Mouse (Mus musculus) hindbrain, embryonic 10.5 days (tissue): Measurements from ENCODE around the gene Kpna6. TPM values are rescaled to one million over a fixed set of nuclear protein-coding genes. Genes with fewer than 3 reads are reported as not detected.
A peak's percentile ranks its signal among the peaks of the same experiment; 100 is the strongest.

Source experiments
- DNase-seq: peaks from one replicate; pipeline ENCODE4 v3.0.0-alpha.2; 2017; ENCODE audit warnings: low spot score
- H3K27ac ChIP-seq: fragments of 300-500 bp; sonication (generic); 2 replicates; pipeline ENCODE4 v1.5.1; 2016; ENCODE audit warnings: mild to moderate bottlenecking, moderate library complexity
- H3K27me3 ChIP-seq: fragments of 300-500 bp; sonication (generic); 2 replicates; pipeline ENCODE4 v1.6.1; 2016; ENCODE audit warnings: mild to moderate bottlenecking; ENCODE audit not compliant: poor library complexity, insufficient read depth, severe bottlenecking
- H3K36me3 ChIP-seq: fragments of 300-500 bp; sonication (generic); 2 replicates; pipeline ENCODE4 v1.6.1; 2016; ENCODE audit warnings: mild to moderate bottlenecking, moderate library complexity
- H3K4me1 ChIP-seq: fragments of 300-500 bp; sonication (generic); replicated peaks from 2 replicates; pipeline ENCODE4 v1.6.1; 2016; ENCODE audit warnings: mild to moderate bottlenecking
- H3K4me3 ChIP-seq: fragments of 300-500 bp; sonication (generic); 2 replicates; pipeline ENCODE4 v1.5.1; 2016; ENCODE audit warnings: mild to moderate bottlenecking, moderate library complexity
- H3K9me3 ChIP-seq: fragments of 300-500 bp; sonication (generic); 2 replicates; pipeline ENCODE4 v1.6.1; 2016; ENCODE audit warnings: mild to moderate bottlenecking, moderate library complexity
- WGBS: fragments of 180-500 bp; shearing (Covaris S2); methylation state at CpG from one replicate; pipeline ENCODE4 v1.1.7; 2016; 5-methylcytosine and 5-hydroxymethylcytosine counted together
- polyA plus RNA-seq: library from polyadenylated mRNA; unstranded; fragments of >200 nt; fragmentation: Nextera tagmentation; extraction: Ambion mirVana; gene quantifications from 2 replicates; pipeline ENCODE4 v1.2.1, GENCODE M21; 2016

The Kpna6 gene
- polyA plus RNA-seq, 1 experiment from 2014 or later, result 16.4 TPM

GRCm38 (mm10) chr4:129621283-129621841, 51.2 kb downstream of the Kpna6 start:
- DNase-seq, result no peak
- Histone ChIP-seq H3K27ac (no peak overlapping the region), H3K36me3 (peaks cover 30% of the 10 kb centered on the region), H3K27me3 (no peaks in the 10 kb centered on the region), H3K4me3 (0 out of 2 replicates have a peak overlapping the region, but pooled peaks have one; percentile 6), H3K4me1 (peaks cover 59% of the 10 kb centered on the region), H3K9me3 (no peaks in the 10 kb centered on the region)
- 80% methylated on average over 8 of the region's 8 CpGs for WGBS

GRCm38 (mm10) chr4:129620419-129621282, 51.9 kb downstream of the Kpna6 start:
- Histone ChIP-seq H3K27ac (no peak overlapping the region), H3K4me1 (peaks cover 57% of the 10 kb centered on the region), H3K27me3 (no peaks in the 10 kb centered on the region), H3K4me3 (no peak overlapping the region), H3K36me3 (peaks cover 30% of the 10 kb centered on the region), H3K9me3 (no peaks in the 10 kb centered on the region)
- no peak for DNase-seq
- 93% methylated on average over 11 of the region's 11 CpGs for WGBS

- Histone ChIP-seq H3K9me3 (no peaks in the 10 kb centered on the region), H3K4me3 (peak within 1 kb of the TSS; percentile 68), H3K27me3 (no peaks in the 10 kb centered on the region), H3K27ac (peak within 1 kb of the TSS; percentile 91), H3K4me1 (peaks cover 41% of the 10 kb centered on the region), H3K36me3 (peaks cover 32% of the 10 kb centered on the region)
- DNase-seq, result peak; percentile 92
- WGBS, result 5% methylated on average over 44 of the region's 44 CpGs
These were observed 53.5 kb downstream of the Kpna6 start, which contains the start of gene Iqcc for GRCm38 (mm10) chr4:129618786-129619691. Gene Iqcc (minus strand): TSS chr4:129619099.

- peak overlapping the region; percentile 91 for H3K27ac ChIP-seq
- WGBS, result 96% methylated on average over 5 of the region's 5 CpGs
- peak overlapping the region; percentile 68 for H3K4me3 ChIP-seq
- peaks cover 31% of the 10 kb centered on the region for H3K4me1 ChIP-seq
- H3K27me3 ChIP-seq, result no peaks in the 10 kb centered on the region
- no peak for DNase-seq
- peaks cover 32% of the 10 kb centered on the region for H3K36me3 ChIP-seq
- H3K9me3 ChIP-seq, result no peaks in the 10 kb centered on the region
These were observed 54.5 kb downstream of the Kpna6 start for GRCm38 (mm10) chr4:129618031-129618430.

GRCm38 (mm10) chr4:129617121-129617641, 55.4 kb downstream of the Kpna6 start:
- Histone ChIP-seq H3K4me3 (peak overlapping the region; percentile 7; the same call in 1 of the 2 replicates), H3K27me3 (no peaks in the 10 kb centered on the region), H3K27ac (no peak overlapping the region), H3K36me3 (peaks cover 32% of the 10 kb centered on the region), H3K4me1 (peaks cover 22% of the 10 kb centered on the region), H3K9me3 (no peaks in the 10 kb centered on the region)
- DNase-seq, result no peak
- WGBS, result 94% methylated on average over 7 of the region's 7 CpGs

GRCm38 (mm10) chr4:129616631-129617030, 55.9 kb downstream of the Kpna6 start:
- WGBS, result 91% methylated on average over 3 of the region's 3 CpGs
- Histone ChIP-seq H3K36me3 (peaks cover 32% of the 10 kb centered on the region), H3K4me3 (no peak overlapping the region), H3K4me1 (peaks cover 17% of the 10 kb centered on the region), H3K27me3 (no peaks in the 10 kb centered on the region), H3K27ac (no peak overlapping the region), H3K9me3 (no peaks in the 10 kb centered on the region)
- DNase-seq, result no peak

GRCm38 (mm10) chr4:129615801-129616290, 56.7 kb downstream of the Kpna6 start:
- WGBS, result 89% methylated on average over 9 of the region's 9 CpGs
- H3K4me1 ChIP-seq, result peaks cover 17% of the 10 kb centered on the region
- no peaks in the 10 kb centered on the region for H3K27me3 ChIP-seq
- DNase-seq, result no peak
- H3K4me3 ChIP-seq, result no peak overlapping the region
- no peak overlapping the region for H3K27ac ChIP-seq
- peaks cover 28% of the 10 kb centered on the region for H3K36me3 ChIP-seq
- no peaks in the 10 kb centered on the region for H3K9me3 ChIP-seq

- Histone ChIP-seq H3K27me3 (no peaks in the 10 kb centered on the region), H3K36me3 (peaks cover 34% of the 10 kb centered on the region), H3K4me1 (peaks cover 14% of the 10 kb centered on the region), H3K4me3 (no peak within 1 kb of the TSS), H3K9me3 (no peaks in the 10 kb centered on the region), H3K27ac (no peak within 1 kb of the TSS)
- no peak for DNase-seq
- 90% methylated on average over 6 of the region's 6 CpGs for WGBS
These were observed 58.5 kb downstream of the Kpna6 start, which contains the start of gene Dcdc2b for GRCm38 (mm10) chr4:129614093-129614492. Gene Dcdc2b (minus strand): TSS chr4:129614257.

GRCm38 (mm10) chr4:129610472-129610871, 62.1 kb downstream of the Kpna6 start:
- Histone ChIP-seq H3K36me3 (peaks cover 44% of the 10 kb centered on the region), H3K27ac (no peak overlapping the region), H3K27me3 (no peaks in the 10 kb centered on the region), H3K4me1 (no peaks in the 10 kb centered on the region), H3K9me3 (no peaks in the 10 kb centered on the region), H3K4me3 (no peak overlapping the region)
- 72% methylated on average over 4 of the region's 4 CpGs for WGBS
- no peak for DNase-seq

- Histone ChIP-seq H3K36me3 (peaks cover 48% of the 10 kb centered on the region), H3K4me1 (no peaks in the 10 kb centered on the region), H3K27me3 (no peaks in the 10 kb centered on the region), H3K4me3 (no peak overlapping the region), H3K9me3 (no peaks in the 10 kb centered on the region), H3K27ac (no peak overlapping the region)
- WGBS, result 78% methylated on average over 4 of the region's 4 CpGs
- no peak for DNase-seq
These were observed 62.5 kb downstream of the Kpna6 start for GRCm38 (mm10) chr4:129610026-129610425.

GRCm38 (mm10) chr4:129609139-129609631, 63.4 kb downstream of the Kpna6 start:
- 0 out of 2 replicates have a peak overlapping the region, but pooled peaks have one; percentile 37 for H3K27ac ChIP-seq
- WGBS, result 84% methylated on average over 12 of the region's 12 CpGs
- no peak overlapping the region for H3K4me3 ChIP-seq
- H3K4me1 ChIP-seq, result no peaks in the 10 kb centered on the region
- H3K36me3 ChIP-seq, result peaks cover 54% of the 10 kb centered on the region
- H3K27me3 ChIP-seq, result no peaks in the 10 kb centered on the region
- no peak for DNase-seq
- no peaks in the 10 kb centered on the region for H3K9me3 ChIP-seq
